Mouse (Mus musculus) forebrain, embryonic 11.5 days (tissue): Measurements from ENCODE around the gene Prf1. TPM values are rescaled to one million over a fixed set of nuclear protein-coding genes. Genes with fewer than 3 reads are reported as not detected.

ENCODE experiments used
- ATAC-seq: fragments of 200-750 bp; cut with Nextera tagmentation; replicated peaks from 2 replicates; pipeline ENCODE4 v1.8.0; 2017; ENCODE audit warnings: moderate TSS enrichment; ENCODE audit not compliant: low FRiP score
- DNase-seq: peaks from one replicate; pipeline ENCODE4 v3.0.0-alpha.2; 2017; ENCODE audit warnings: low spot score
- H3K27ac ChIP-seq: fragments of 300-500 bp; sonication (generic); 2 replicates; pipeline ENCODE4 v1.5.1; 2014; ENCODE audit warnings: low read depth, low read length
- H3K27me3 ChIP-seq: fragments of 300-500 bp; sonication (generic); 2 replicates; pipeline ENCODE4 v1.6.1; 2014; ENCODE audit warnings: mild to moderate bottlenecking, low read length, mixed read lengths; ENCODE audit not compliant: control insufficient read depth, insufficient read depth
- H3K36me3 ChIP-seq: fragments of 300-500 bp; sonication (generic); 2 replicates; pipeline ENCODE4 v1.6.1; 2014; ENCODE audit warnings: mild to moderate bottlenecking, low read length, moderate library complexity, mixed read lengths; ENCODE audit not compliant: control insufficient read depth, insufficient read depth
- H3K4me1 ChIP-seq: fragments of 300-500 bp; sonication (generic); replicated peaks from 2 replicates; pipeline ENCODE4 v1.6.1; 2014; ENCODE audit warnings: low read length, mixed read lengths; ENCODE audit not compliant: control insufficient read depth, insufficient read depth
- H3K4me2 ChIP-seq: fragments of 300-500 bp; sonication (generic); 2 replicates; pipeline ENCODE4 v1.6.1; 2014; ENCODE audit warnings: low read depth, mild to moderate bottlenecking, low read length, moderate library complexity, mixed read lengths; ENCODE audit not compliant: severe bottlenecking
- H3K4me3 ChIP-seq: fragments of 300-500 bp; sonication (generic); 2 replicates; pipeline ENCODE4 v1.5.1; 2014; ENCODE audit warnings: low read depth, low read length
- H3K9ac ChIP-seq: fragments of 300-500 bp; sonication (generic); 2 replicates; pipeline ENCODE4 v1.6.1; 2014; ENCODE audit warnings: low read length
- H3K9me3 ChIP-seq: fragments of 300-500 bp; sonication (generic); 2 replicates; pipeline ENCODE4 v1.6.1; 2016; ENCODE audit warnings: low read length, mixed read lengths; ENCODE audit not compliant: control insufficient read depth
- WGBS: fragments of 180-500 bp; shearing (Covaris S2); extraction: QIAGEN DNeasy Blood & Tissue Kit; methylation state at CpG from one replicate; pipeline ENCODE4 v1.1.7; 2014; 5-methylcytosine and 5-hydroxymethylcytosine counted together
- polyA plus RNA-seq: library from polyadenylated mRNA; unstranded; fragments of >200 nt; fragmentation: Nextera tagmentation; extraction: Ambion mirVana; gene quantifications from 2 replicates; pipeline ENCODE4 v1.2.1, GENCODE M21; 2014

The Prf1 gene
- polyA plus RNA-seq, 1 experiment from 2014 or later = not detected

DNA sequence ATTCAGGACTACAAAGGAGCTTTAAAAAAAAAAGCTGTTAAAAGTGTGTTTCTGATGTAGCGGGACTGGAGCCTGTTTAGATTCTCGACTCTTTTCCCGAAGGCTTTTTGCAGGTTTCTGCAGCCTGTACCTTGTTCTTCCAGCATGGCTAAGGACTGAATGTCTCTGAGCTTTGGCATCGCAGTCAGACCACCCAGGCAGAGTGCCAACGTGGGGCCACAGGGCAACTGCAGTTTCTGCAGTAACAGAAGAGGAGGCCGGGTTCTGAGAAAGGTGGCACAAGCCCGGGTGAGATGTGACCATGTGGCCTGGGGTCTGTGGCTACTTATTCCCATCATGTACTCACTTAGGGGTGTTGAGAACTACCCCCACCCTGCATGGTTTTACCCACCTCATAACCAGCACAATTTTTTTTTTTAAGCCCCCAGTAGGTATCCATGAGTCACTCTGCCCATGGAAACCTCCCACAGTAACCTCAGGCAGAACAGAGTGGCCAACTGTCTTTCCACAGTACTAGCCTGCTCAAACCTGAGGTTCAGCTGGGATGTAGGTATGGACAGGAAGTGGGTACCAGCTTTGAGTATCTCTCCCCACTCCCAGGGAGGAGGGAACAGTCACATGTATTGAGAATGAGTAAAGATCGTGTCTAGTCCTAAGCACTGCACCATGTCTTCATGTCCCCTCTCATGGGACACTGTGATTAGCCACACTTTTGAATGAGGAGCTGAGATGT lies 754 bp upstream of the Prf1 start:
- Histone ChIP-seq H3K4me1 (no peaks in the 10 kb centered on the region), H3K27me3 (no peaks in the 10 kb centered on the region), H3K27ac (no peak overlapping the region), H3K36me3 (no peaks in the 10 kb centered on the region), H3K4me3 (no peak overlapping the region), H3K9ac (no peak overlapping the region), H3K9me3 (no peaks in the 10 kb centered on the region), H3K4me2 (no peak overlapping the region)
- ATAC-seq = no peak
- DNase-seq = no peak
- 85% methylated on average over 8 of the region's 8 CpGs for WGBS

DNA sequence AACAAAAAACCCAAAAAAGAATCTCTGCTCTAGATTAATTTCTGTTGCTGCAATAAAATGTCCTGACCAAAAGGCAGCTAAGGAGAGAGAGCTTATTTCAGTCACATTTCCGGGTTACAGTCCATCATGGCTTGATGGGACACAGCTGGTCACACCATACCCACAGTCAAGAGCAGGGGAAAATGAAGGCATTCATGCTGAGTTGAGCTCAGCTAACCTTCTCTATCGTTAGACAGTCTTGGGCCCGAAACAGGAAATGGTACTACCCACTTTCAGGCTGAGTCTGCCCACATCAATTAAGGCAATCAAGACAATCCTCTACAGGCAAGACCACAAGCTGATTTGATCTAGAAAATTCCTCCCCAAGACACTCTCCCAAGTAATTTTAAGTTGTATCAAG lies 3.4 kb downstream of the Prf1 start:
- Histone ChIP-seq H3K4me3 (no peak overlapping the region), H3K27me3 (no peaks in the 10 kb centered on the region), H3K9ac (no peak overlapping the region), H3K4me1 (no peaks in the 10 kb centered on the region), H3K27ac (no peak overlapping the region), H3K4me2 (no peak overlapping the region), H3K36me3 (no peaks in the 10 kb centered on the region), H3K9me3 (no peaks in the 10 kb centered on the region)
- no peak for ATAC-seq
- WGBS = 87% methylated on average over 3 of the region's 3 CpGs
- no peak for DNase-seq

DNA sequence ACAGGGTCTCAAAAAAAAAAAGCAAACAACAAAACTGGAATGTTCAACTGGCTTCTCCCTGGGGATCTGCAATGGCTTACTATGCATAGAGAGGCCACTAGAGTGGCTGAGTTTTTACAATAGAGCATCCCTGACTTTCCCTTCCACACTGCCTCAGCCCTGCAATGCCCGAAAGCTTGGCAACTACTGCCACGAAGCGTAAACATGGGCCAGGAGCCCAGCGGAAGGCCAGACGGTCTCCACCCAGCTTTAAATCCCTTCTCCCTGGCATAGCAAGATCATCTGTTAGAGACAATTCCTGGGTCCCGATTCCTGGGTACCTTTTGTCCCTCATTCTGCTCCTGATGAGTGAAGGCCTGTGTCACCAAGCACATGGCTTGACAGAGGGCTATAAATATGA lies 6.4 kb downstream of the Prf1 start:
- WGBS = 84% methylated on average over 6 of the region's 6 CpGs
- H3K36me3 ChIP-seq = no peaks in the 10 kb centered on the region
- DNase-seq (no peak), ATAC-seq (no peak)
- H3K4me2 ChIP-seq = no peak overlapping the region
- H3K9me3 ChIP-seq = no peaks in the 10 kb centered on the region
- H3K27me3 ChIP-seq = no peaks in the 10 kb centered on the region
- no peak overlapping the region for H3K9ac ChIP-seq
- H3K27ac ChIP-seq = no peak overlapping the region
- no peaks in the 10 kb centered on the region for H3K4me1 ChIP-seq
- no peak overlapping the region for H3K4me3 ChIP-seq

DNA sequence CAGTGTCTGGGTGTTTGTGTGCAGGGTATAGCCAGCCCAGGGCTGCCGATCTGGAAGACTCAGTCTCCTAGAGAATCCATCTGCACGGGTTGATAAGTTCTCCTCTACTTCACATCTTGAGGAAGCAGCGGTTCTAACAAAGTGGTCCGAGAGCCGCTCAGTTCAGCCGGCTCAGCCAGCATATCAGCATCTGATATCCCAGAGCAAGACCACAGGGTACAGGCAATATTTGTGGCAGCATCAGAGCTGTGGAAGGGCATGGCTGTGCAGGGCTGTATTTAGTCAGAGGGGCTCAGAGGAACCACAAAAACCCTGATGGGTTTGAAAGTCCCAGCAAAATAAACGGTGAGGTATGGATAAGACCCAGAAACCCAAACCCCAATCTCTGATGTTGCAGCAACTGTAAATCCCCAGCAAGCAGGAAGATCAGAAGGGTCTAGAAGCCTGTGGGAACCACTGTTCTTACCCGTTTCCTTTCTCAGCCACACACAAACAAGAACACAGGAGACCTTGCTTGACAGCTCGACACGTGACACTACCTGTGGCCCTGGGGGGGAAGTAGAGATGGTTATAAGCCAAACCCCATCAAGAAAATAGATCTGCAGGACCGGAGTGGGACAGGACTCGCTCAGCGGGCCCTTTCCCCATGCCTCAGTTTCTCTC lies 8.4 kb downstream of the Prf1 start:
- Histone ChIP-seq H3K9ac (no peak overlapping the region), H3K4me3 (no peak overlapping the region), H3K4me2 (no peak overlapping the region), H3K36me3 (no peaks in the 10 kb centered on the region), H3K9me3 (no peaks in the 10 kb centered on the region), H3K27ac (no peak overlapping the region), H3K27me3 (no peaks in the 10 kb centered on the region), H3K4me1 (no peaks in the 10 kb centered on the region)
- ATAC-seq = no peak
- no peak for DNase-seq
- 86% methylated on average over 13 of the region's 13 CpGs for WGBS

DNA sequence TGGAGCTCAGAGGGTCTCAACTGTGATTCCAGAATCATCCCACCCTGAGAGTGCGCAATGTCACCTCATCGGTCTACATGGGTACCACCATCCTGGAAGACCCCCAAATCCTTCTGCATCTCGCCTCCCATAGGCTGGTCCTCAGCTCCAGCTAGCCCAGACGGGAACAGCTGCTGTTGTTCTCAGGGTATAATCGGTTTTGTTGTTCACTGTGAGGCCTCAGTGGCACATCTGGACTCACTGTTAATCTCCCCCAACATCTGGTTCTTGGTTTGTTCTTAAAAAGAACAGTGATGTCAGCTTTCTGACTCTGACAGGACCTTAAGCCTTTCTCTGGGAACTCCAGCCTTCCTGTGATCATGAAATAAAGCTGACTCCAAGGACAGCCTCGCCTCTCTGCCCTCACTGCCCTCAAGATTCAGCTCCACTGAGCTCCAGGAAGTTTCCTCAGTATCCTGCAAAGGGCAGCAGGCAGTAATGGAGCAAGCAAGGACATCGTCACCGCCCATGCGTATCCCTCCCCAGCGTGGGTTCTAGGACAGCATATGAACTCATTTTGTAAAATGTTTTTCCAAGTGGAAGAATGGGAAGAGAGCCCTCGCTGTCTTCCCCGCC lies 11.2 kb downstream of the Prf1 start:
- Histone ChIP-seq H3K27me3 (no peaks in the 10 kb centered on the region), H3K4me1 (no peaks in the 10 kb centered on the region), H3K27ac (no peak overlapping the region), H3K9ac (no peak overlapping the region), H3K9me3 (no peaks in the 10 kb centered on the region), H3K36me3 (no peaks in the 10 kb centered on the region), H3K4me2 (no peak overlapping the region), H3K4me3 (no peak overlapping the region)
- ATAC-seq = no peak
- DNase-seq = no peak
- 69% methylated on average over 12 of the region's 12 CpGs for WGBS

DNA sequence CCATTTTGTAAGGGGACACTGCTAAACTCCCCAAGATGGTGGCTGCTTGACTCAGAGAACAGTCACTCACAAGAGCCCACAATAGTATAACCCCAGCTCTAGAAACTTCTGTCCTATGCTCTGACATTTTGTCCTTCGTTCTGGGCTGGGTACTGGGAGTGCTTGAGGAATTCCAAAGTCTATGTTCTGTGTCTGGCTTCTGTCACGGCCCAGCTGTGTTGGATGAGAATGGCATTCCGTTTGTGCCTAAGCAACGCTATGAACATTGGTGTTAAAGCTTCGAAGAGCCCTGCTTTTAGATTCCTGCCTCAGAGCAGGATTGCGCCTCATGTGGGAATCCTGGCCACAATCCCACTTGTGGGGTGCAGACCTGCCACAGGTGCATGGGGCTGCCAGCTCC lies 14.5 kb downstream of the Prf1 start:
- Histone ChIP-seq H3K9ac (no peak overlapping the region), H3K9me3 (no peaks in the 10 kb centered on the region), H3K27ac (no peak overlapping the region), H3K4me2 (no peak overlapping the region), H3K36me3 (no peaks in the 10 kb centered on the region), H3K4me1 (0 out of 2 replicates have a peak, but pooled peaks cover 3% of the 10 kb centered on the region), H3K4me3 (no peak overlapping the region), H3K27me3 (no peaks in the 10 kb centered on the region; the same call in 1 of the 2 replicates)
- peak; percentile 28 for DNase-seq
- ATAC-seq = no peak
- 88% methylated on average over 6 of the region's 6 CpGs for WGBS

DNA sequence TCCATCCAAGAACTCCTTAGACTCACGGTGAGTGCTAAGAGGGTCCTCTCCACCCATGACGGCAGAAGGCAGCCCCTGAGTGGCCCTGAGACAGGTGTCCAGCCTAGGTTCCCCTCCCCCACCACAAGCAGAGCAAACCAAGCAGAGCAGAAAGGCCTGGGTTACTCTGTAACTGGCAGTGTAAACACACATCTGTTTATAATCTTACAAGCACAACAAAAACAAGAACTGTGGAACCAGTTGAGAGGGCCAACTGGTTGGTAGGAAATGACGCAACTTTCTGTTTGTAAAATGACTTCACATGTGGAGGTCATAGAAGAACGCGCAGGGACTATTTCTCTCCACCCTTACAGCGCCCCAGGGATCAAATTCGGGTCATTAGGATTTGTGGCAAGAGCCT lies 15.1 kb downstream of the Prf1 start:
- H3K27ac ChIP-seq = no peak overlapping the region
- 0 out of 2 replicates have a peak, but pooled peaks cover 3% of the 10 kb centered on the region for H3K4me1 ChIP-seq
- 72% methylated on average over 7 of the region's 7 CpGs for WGBS
- H3K36me3 ChIP-seq = no peaks in the 10 kb centered on the region
- ATAC-seq (no peak), DNase-seq (peak; percentile 21)
- no peak overlapping the region for H3K4me2 ChIP-seq
- H3K27me3 ChIP-seq = no peaks in the 10 kb centered on the region; the same call in 1 of the 2 replicates
- H3K9me3 ChIP-seq = no peaks in the 10 kb centered on the region
- no peak overlapping the region for H3K4me3 ChIP-seq
- no peak overlapping the region for H3K9ac ChIP-seq

DNA sequence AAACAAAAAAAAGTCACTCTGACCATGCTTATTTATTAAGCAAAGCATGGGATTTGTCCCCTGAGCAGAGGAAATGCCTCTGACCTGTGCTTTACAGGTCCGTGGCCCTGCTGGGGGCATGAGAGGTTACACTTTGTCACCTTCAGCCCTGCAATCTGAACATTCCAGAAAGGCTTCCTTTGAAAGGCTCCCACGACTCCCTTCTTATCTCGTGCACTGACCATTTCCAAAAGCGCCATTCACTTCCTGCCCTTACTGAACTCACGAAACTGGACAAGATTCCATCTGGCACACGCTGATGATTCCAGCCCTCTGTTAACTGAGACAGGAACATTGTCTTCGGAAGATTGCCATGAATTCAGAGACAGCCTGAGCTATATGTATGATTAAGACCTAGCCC lies 16.1 kb downstream of the Prf1 start:
- DNase-seq (peak; percentile 14), ATAC-seq (no peak)
- Histone ChIP-seq H3K4me2 (no peak overlapping the region), H3K4me1 (0 out of 2 replicates have a peak, but pooled peaks cover 3% of the 10 kb centered on the region), H3K4me3 (no peak overlapping the region), H3K27ac (no peak overlapping the region), H3K9me3 (no peaks in the 10 kb centered on the region), H3K27me3 (no peaks in the 10 kb centered on the region; the same call in 1 of the 2 replicates), H3K36me3 (no peaks in the 10 kb centered on the region), H3K9ac (no peak overlapping the region)
- 79% methylated on average over 7 of the region's 7 CpGs for WGBS
